Mouse (Mus musculus): ENCODE measurements around the gene Col15a1. TPM values are rescaled to one million over a fixed set of nuclear protein-coding genes. Genes with fewer than 3 reads are reported as not detected.

Gene Col15a1
- polyA plus RNA-seq, 1 experiment = 15.7 TPM

- Histone ChIP-seq H3K36me3 (ENCODE audit: control insufficient read depth, insufficient read depth, low read length) (no peaks in the 10 kb centered on the region), H3K4me1 (ENCODE audit: control insufficient read depth, insufficient read depth, insufficient read length, low read length) (no peaks in the 10 kb centered on the region), H3K27me3 (ENCODE audit: control insufficient read depth, insufficient read depth, low read length) (no peaks in the 10 kb centered on the region), H3K27ac (ENCODE audit: insufficient read depth, low read depth, low read length) (no peak overlapping the region), H3K4me3 (ENCODE audit: low read depth, low read length) (no peak overlapping the region)
- TF ChIP-seq POLR2A (IDR thresholded peaks at IDR 0.05; ENCODE audit: low read depth, low read length) (no peak), CTCF (IDR thresholded peaks at IDR 0.05; ENCODE audit: extremely low read depth, insufficient read length, insufficient replicate concordance, low read depth, low read length) (no peak)
- 81% methylated on average over 7 of the region's 7 CpGs for WGBS
These were observed 28.1 kb downstream of the Col15a1 start for GRCm38 (mm10) chr4:47236104-47236503.

GRCm38 (mm10) chr4:47237220-47237619 lies 29.3 kb downstream of the Col15a1 start:
- H3K27ac ChIP-seq (ENCODE audit: insufficient read depth, low read depth, low read length) = no peak overlapping the region
- 39% methylated on average over 15 of the region's 15 CpGs for WGBS

GRCm38 (mm10) chr4:47239114-47239513 lies 31.2 kb downstream of the Col15a1 start:
- Histone ChIP-seq H3K27ac (ENCODE audit: insufficient read depth, low read depth, low read length) (no peak overlapping the region), H3K4me1 (ENCODE audit: control insufficient read depth, insufficient read depth, insufficient read length, low read length) (no peaks in the 10 kb centered on the region; the same call in 1 of the 2 replicates), H3K27me3 (ENCODE audit: control insufficient read depth, insufficient read depth, low read length) (no peaks in the 10 kb centered on the region), H3K36me3 (ENCODE audit: control insufficient read depth, insufficient read depth, low read length) (no peaks in the 10 kb centered on the region), H3K4me3 (ENCODE audit: low read depth, low read length) (no peak overlapping the region)
- TF ChIP-seq CTCF (IDR thresholded peaks at IDR 0.05; ENCODE audit: extremely low read depth, insufficient read length, insufficient replicate concordance, low read depth, low read length) (no peak), POLR2A (IDR thresholded peaks at IDR 0.05; ENCODE audit: low read depth, low read length) (no peak)
- 50% methylated on average over 6 of the region's 6 CpGs for WGBS

More at GRCm38 (mm10) chr4:47237220-47237619, 29.3 kb downstream of the Col15a1 start:
- H3K4me1 ChIP-seq (ENCODE audit: control insufficient read depth, insufficient read depth, insufficient read length, low read length) = no peaks in the 10 kb centered on the region; the same call in 1 of the 2 replicates
- H3K4me3 ChIP-seq (ENCODE audit: low read depth, low read length) = no peak overlapping the region
- H3K27me3 ChIP-seq (ENCODE audit: control insufficient read depth, insufficient read depth, low read length) = no peaks in the 10 kb centered on the region
- H3K36me3 ChIP-seq (ENCODE audit: control insufficient read depth, insufficient read depth, low read length) = no peaks in the 10 kb centered on the region
- TF ChIP-seq POLR2A (IDR thresholded peaks at IDR 0.05; ENCODE audit: low read depth, low read length) = no peak
- no peak for TF ChIP-seq CTCF (IDR thresholded peaks at IDR 0.05; ENCODE audit: extremely low read depth, insufficient read length, insufficient replicate concordance, low read depth, low read length)

GRCm38 (mm10) chr4:47240901-47241300 lies 32.9 kb downstream of the Col15a1 start:
- no peak for TF ChIP-seq CTCF (IDR thresholded peaks at IDR 0.05; ENCODE audit: extremely low read depth, insufficient read length, insufficient replicate concordance, low read depth, low read length)
- TF ChIP-seq POLR2A (IDR thresholded peaks at IDR 0.05; ENCODE audit: low read depth, low read length) = no peak
- WGBS = 38% methylated on average over 5 of the region's 5 CpGs
- Histone ChIP-seq H3K4me3 (ENCODE audit: low read depth, low read length) (no peak overlapping the region), H3K36me3 (ENCODE audit: control insufficient read depth, insufficient read depth, low read length) (no peaks in the 10 kb centered on the region), H3K4me1 (ENCODE audit: control insufficient read depth, insufficient read depth, insufficient read length, low read length) (peaks cover 6% of the 10 kb centered on the region), H3K27ac (ENCODE audit: insufficient read depth, low read depth, low read length) (no peak overlapping the region), H3K27me3 (ENCODE audit: control insufficient read depth, insufficient read depth, low read length) (no peaks in the 10 kb centered on the region)

- Histone ChIP-seq H3K27ac (ENCODE audit: insufficient read depth, low read depth, low read length) (no peak overlapping the region), H3K36me3 (ENCODE audit: control insufficient read depth, insufficient read depth, low read length) (no peaks in the 10 kb centered on the region), H3K4me3 (ENCODE audit: low read depth, low read length) (no peak overlapping the region), H3K4me1 (ENCODE audit: control insufficient read depth, insufficient read depth, insufficient read length, low read length) (peaks cover 6% of the 10 kb centered on the region), H3K27me3 (ENCODE audit: control insufficient read depth, insufficient read depth, low read length) (no peaks in the 10 kb centered on the region)
- TF ChIP-seq CTCF (IDR thresholded peaks at IDR 0.05; ENCODE audit: extremely low read depth, insufficient read length, insufficient replicate concordance, low read depth, low read length) (no peak), POLR2A (IDR thresholded peaks at IDR 0.05; ENCODE audit: low read depth, low read length) (no peak)
- WGBS = 74% methylated on average over 4 of the region's 4 CpGs
These were observed 34.2 kb downstream of the Col15a1 start for GRCm38 (mm10) chr4:47242127-47242526.

GRCm38 (mm10) chr4:47244651-47245050 lies 36.7 kb downstream of the Col15a1 start:
- peaks cover 6% of the 10 kb centered on the region for H3K4me1 ChIP-seq (ENCODE audit: control insufficient read depth, insufficient read depth, insufficient read length, low read length)
- TF ChIP-seq POLR2A (IDR thresholded peaks at IDR 0.05; ENCODE audit: low read depth, low read length) = no peak
- TF ChIP-seq CTCF (IDR thresholded peaks at IDR 0.05; ENCODE audit: extremely low read depth, insufficient read length, insufficient replicate concordance, low read depth, low read length) = no peak
- no peak overlapping the region for H3K27ac ChIP-seq (ENCODE audit: insufficient read depth, low read depth, low read length)
- no peaks in the 10 kb centered on the region for H3K27me3 ChIP-seq (ENCODE audit: control insufficient read depth, insufficient read depth, low read length)
- no peaks in the 10 kb centered on the region for H3K36me3 ChIP-seq (ENCODE audit: control insufficient read depth, insufficient read depth, low read length)
- no peak overlapping the region for H3K4me3 ChIP-seq (ENCODE audit: low read depth, low read length)
- WGBS = 73% methylated on average over 6 of the region's 6 CpGs

- Histone ChIP-seq H3K27ac (ENCODE audit: insufficient read depth, low read depth, low read length) (no peak overlapping the region), H3K4me3 (ENCODE audit: low read depth, low read length) (no peak overlapping the region), H3K4me1 (ENCODE audit: control insufficient read depth, insufficient read depth, insufficient read length, low read length) (peaks cover 6% of the 10 kb centered on the region), H3K27me3 (ENCODE audit: control insufficient read depth, insufficient read depth, low read length) (no peaks in the 10 kb centered on the region), H3K36me3 (ENCODE audit: control insufficient read depth, insufficient read depth, low read length) (no peaks in the 10 kb centered on the region)
- TF ChIP-seq CTCF (IDR thresholded peaks at IDR 0.05; ENCODE audit: extremely low read depth, insufficient read length, insufficient replicate concordance, low read depth, low read length) (no peak), POLR2A (IDR thresholded peaks at IDR 0.05; ENCODE audit: low read depth, low read length) (no peak)
- 64% methylated on average over 18 of the region's 18 CpGs for whole genome bisulfite sequencing
These were observed 37.7 kb downstream of the Col15a1 start for GRCm38 (mm10) chr4:47245621-47246020.
